Mouse (Mus musculus): ENCODE data around the gene Spata32. TPM values are rescaled to one million over a fixed set of nuclear protein-coding genes. Genes with fewer than 3 reads are reported as not detected.
A peak's percentile ranks its signal among the peaks of the same experiment; 100 is the strongest.

The Spata32 gene
- total RNA-seq, 2 experiments from 2014 or later, result 1.0 to 1.2 TPM

GRCm38 (mm10) chr11:103160738-103161137 lies 57.5 kb downstream of the Spata32 start:
- intact Hi-C loops (cut with DNase I), result no loop called here
- no peak for DNase-seq (ENCODE audit: low spot score in 2 of 2)

GRCm38 (mm10) chr11:103158621-103159478 lies 59.4 kb downstream of the Spata32 start:
- peak; percentile 90 to 93 for DNase-seq (ENCODE audit: low spot score in 2 of 2)
- intact Hi-C loops (cut with DNase I), result loop anchor here (1.0 kb wide), 2 partner anchors 42 to 57 kb away; no protein-coding TSS in a partner anchor

Other genes with a start within 250 kb of the Spata32 start
- gene Nmt1, start 190.2 kb downstream of the Spata32 start, total RNA-seq (2021), result 100 to 1,000 TPM; 105 to 107 TPM
- 10 to 100 TPM; 90.2 to 93.2 TPM for gene Dcakd, start 190.1 kb downstream of the Spata32 start, total RNA-seq (2021)
- 10 to 100 TPM; 14.1 to 14.7 TPM for gene Plcd3, start 116.8 kb downstream of the Spata32 start, total RNA-seq (2021)
- 10 to 100 TPM; 71.3 to 71.5 TPM for gene Acbd4, start 116.8 kb downstream of the Spata32 start, total RNA-seq (2021)
- gene Hexim1, start 102.2 kb downstream of the Spata32 start, total RNA-seq (2021), result 10 to 100 TPM; 43.7 to 45.4 TPM
- gene Hexim2, start 86.0 kb downstream of the Spata32 start, total RNA-seq (2021), result 10 to 100 TPM; 15.4 TPM
- gene Fmnl1, start 47.3 kb downstream of the Spata32 start, total RNA-seq (2021), result 100 to 1,000 TPM; 132 to 143 TPM
- gene 1700023F06Rik, start 9.9 kb downstream of the Spata32 start, total RNA-seq (2021), result 1 to 10 TPM; 2.3 TPM
- 1 to 10 TPM; 2.6 to 3.8 TPM for gene Map3k14, start 49.0 kb upstream of the Spata32 start, total RNA-seq (2021)
- gene Arhgap27, start 145.3 kb upstream of the Spata32 start, total RNA-seq (2021), result 10 to 100 TPM; 10.8 to 12.4 TPM
- gene Plekhm1, start 194.3 kb upstream of the Spata32 start, total RNA-seq (2021), result 10 to 100 TPM; 15.5 to 16.9 TPM